In the genomic region with DNA sequence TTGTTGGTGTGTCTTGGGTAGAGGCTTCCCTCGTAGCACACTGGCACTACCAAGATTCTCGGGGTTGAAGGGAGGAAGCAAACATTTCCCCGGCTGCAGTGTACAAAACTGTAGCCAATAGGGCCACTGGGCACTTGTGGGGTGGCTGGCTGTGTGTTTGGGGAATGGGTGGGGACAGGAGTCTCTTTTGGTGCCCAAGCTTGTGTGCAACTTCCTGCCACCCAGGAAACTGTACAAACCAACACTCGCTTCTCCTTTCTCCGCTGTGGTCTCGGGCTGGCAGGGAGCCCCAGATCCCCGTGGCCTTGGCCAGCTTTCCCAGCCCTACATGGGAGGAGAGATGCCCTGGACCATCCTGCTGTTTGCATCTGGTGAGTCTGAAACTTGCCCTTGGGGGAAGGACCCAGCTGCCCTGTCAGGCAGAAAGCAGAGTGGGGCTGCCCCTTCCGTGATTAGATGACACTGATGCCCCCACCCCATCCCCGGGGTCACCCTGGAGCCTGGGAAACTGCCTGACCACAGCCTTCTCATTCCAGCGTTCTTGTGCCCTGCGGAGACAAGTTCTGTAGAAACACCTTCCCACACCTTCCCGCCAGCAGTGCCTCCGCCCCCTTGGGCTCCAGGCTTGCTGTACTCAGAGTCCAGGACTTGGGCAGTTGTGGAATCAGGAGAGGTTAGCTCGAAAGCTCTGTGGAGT, we compare ENCODE assay signal across 8 mouse cellular contexts. TPM values are rescaled to one million over a fixed set of nuclear protein-coding genes. Genes with fewer than 3 reads are reported as not detected.
DNase-seq lines count a peak whose midpoint lies in the region; ATAC-seq lines count a peak whose summit lies in the region.

A gene (plus strand): TSS at position 240 of the 697 bp plus-strand sequence.

- DNase-seq in lung, adult 18-20 months = peak; percentile 60 to 67
- DNase-seq in lung, postnatal 10 days = no peak
- peak; percentile 44 for DNase-seq in heart, adult 8-10 months (ENCODE audit: low spot score)
- peak; percentile 65 to 70 for DNase-seq in lung, postnatal 4 days
- peak; percentile 68 for DNase-seq in thymus, postnatal 0 days (ENCODE audit: low spot score)
- DNase-seq in left cerebral cortex, postnatal 4 days = no peak
- DNase-seq in kidney, postnatal 10 days = no peak

- no peak for ATAC-seq in frontal cortex, adult (ENCODE audit: low TSS enrichment)

- intact Hi-C loops in left cerebral cortex, postnatal 4 days (cut with DNase I) = no loop called here

RNA-seq across cellular contexts. Expression of the gene that starts here (rescaled TPM):
- total RNA-seq in heart, adult 8-10 months (2022) = 1 to 10 TPM in 1 of 4 experiments, under 1 TPM in 3; 0.37 to 2.2 (median 0.63) TPM
- 18.8 and 19.9 TPM in 2 replicates for polyA plus RNA-seq in thymus, postnatal 0 days (2015; fragmentation: Nextera tagmentation; extraction: Ambion mirVana)
- total RNA-seq in left cerebral cortex, postnatal 4 days (2021) = under 1 TPM; 0.44 to 0.64 TPM

Comparison
In these comparisons a context has a peak if more than half of its experiments do, and no peak if none do; other contexts are left out.
1. DNase-seq: peak in lung, adult 18-20 months (2 of 2), heart, adult 8-10 months (single experiment), lung, postnatal 4 days (2 of 2) and thymus, postnatal 0 days (single experiment); none in lung, postnatal 10 days (single experiment), left cerebral cortex, postnatal 4 days (single experiment) and kidney, postnatal 10 days (single experiment).